Mouse (Mus musculus) heart, postnatal 0 days (tissue): ENCODE measurements at regions not wholly inside any gene's neighbourhood (a gene's known extent, or its start where the extent isn't known, plus 50 kb on each side); places are given as distances from the start of the nearest gene placed in this dataset.

ENCODE experiments used
- CTCF ChIP-seq: IDR thresholded peaks from 2 replicates; pipeline ENCODE4 v1.5.1; 2016; ENCODE audit warnings: antibody characterized with exemption, control low read depth, low read depth
- EP300 ChIP-seq: IDR thresholded peaks from 2 replicates; pipeline ENCODE4 v1.6.1; 2016; ENCODE audit warnings: antibody characterized with exemption, low read depth

GRCm38 (mm10) chr1:189494896-189495295, 92.8 kb upstream of the Kcnk2 start:
- TF ChIP-seq CTCF (no peak), EP300 (no peak)
